Mouse (Mus musculus): Measurements from ENCODE around the gene Ltbp4. TPM values are rescaled to one million over a fixed set of nuclear protein-coding genes. Genes with fewer than 3 reads are reported as not detected.
A peak's percentile ranks its signal among the peaks of the same experiment; 100 is the strongest.

Gene Ltbp4
- total RNA-seq, 2 experiments from 2014 or later: 62.5 to 62.6 TPM

DNA sequence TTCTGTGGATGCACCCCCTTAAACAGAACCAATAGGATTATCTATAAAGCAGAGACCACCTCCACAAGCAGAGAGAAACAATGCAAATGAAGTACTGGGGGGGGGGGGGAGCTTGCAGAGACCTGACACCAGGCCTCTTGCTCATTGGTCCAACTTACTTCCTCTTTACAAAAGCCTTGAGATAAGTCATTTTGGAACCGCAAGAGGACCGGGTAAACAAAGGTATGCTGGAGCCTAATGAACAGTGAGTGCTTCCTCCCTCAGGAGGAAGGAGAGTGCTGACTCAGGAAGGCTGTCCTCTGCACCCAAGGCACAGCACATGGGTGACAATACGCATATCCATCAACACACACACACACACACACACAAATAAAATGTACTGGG, 20.1 kb upstream of the Ltbp4 start:
- no peak for DNase-seq (ENCODE audit: low spot score in 2 of 2)
- intact Hi-C loops (cut with DNase I): no loop called here

DNA sequence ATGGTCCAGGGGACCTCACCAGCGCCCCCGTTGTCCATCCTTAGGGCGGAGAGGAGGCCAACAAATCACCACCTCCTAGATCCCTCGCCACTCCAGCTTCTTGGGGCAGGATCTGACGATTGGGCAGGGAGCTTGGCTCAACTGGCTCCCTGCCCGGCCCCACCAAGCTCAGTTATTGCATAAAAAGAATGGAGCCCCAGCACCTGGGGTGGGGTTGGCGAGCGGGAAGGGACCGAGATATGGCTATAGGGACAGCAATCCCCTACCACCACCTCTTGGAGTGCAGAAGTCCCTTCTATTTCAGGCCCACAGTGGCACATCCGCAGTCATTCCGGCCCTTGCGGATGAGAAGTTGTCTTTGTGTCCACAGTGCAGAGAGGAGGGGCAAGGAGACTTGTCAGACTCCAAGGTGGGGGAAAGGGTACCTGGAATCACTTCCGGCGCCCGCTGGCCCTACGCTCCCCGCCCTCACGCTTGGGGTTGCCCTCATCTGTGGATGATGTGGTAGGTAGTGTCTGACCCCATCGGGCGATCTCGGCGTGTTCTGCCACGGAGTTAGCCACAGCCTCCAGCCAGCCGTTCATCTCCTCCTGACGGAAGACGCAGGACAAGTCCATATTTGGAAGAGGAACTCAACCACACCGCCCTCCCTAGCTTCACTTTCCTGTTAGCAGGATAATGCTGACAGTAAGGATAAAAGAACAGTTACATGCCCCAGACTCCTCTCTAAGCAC, 19.5 kb upstream of the Ltbp4 start, which contains the start of gene Gm20479:
Gene Gm20479 (minus strand): TSS at position 559 of the 734 bp plus-strand sequence.
- DNase-seq (ENCODE audit: low spot score in 2 of 2): no peak
- intact Hi-C loops (cut with DNase I): no loop called here

DNA sequence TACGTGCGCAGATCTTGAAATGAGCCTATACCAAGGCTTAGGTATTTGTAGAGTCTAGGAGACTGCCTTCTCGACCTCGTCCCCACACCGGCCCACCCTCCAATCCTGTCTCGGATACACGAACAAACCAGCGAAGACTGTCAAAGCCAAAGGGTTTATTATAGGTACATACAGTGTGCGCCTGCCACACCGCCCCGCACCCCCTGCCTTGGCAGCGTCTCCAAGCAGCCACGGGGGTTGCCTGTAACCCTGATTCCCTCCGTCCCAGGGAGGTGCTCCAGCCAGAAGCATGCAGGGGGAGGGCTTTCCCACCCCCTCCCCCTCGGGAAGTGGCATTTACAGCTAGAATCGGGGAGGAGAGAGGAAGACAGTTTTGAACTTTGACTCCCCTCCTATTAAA, 18.8 kb upstream of the Ltbp4 start:
- intact Hi-C loops (cut with DNase I): no loop called here
- peak; percentile 29 to 56 for DNase-seq (ENCODE audit: low spot score in 2 of 2)

DNA sequence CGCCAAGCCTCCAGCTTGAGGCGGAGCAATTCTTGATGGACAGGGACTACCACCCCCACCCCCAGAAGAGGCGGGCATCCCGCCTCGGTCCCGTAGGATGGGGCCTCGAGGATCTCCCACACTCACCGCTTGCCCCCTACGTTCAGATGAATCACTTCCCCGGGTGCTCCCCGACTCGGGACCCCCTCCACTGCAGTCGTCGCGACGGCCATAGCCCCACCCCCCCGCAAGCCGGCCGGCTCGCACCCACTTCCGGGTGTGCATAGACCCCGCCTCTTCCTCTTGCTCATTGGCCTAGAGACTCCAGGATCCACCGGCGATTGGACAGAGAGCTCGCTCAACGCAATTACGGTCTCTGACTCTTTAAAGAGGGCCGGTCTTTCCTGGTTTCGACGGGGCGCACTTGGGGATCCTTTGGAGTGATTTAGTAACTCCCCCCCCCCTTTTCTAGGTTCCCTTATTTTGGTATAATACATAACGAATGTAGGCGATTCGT, 18.3 kb upstream of the Ltbp4 start, which contains the start of gene Shkbp1:
Gene Shkbp1 (minus strand): TSS at position 275 of the 496 bp plus-strand sequence.
- peak; percentile 87 to 92 for DNase-seq (ENCODE audit: low spot score in 2 of 2)
- intact Hi-C loops (cut with DNase I): no loop called here

DNA sequence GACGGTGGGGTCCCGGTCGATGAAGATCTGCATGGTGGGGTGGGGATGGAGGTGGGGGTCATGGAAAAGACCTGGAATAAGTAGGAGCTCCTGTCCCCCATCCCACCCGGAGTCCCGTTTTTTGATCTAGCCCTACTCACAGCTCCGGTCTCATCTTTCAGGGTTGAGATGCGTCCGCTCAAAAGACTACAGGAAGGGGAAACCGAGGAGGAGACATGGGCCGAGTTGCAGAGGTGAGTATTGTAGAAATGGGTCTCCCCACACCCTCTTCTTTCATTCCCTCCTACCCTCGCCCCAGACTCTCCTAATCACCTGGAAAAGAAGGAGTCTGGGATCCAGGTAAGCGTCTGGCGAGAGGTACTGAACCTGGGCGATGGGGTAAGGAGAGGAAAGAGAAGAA, 17.8 kb upstream of the Ltbp4 start:
- no peak for DNase-seq (ENCODE audit: low spot score in 2 of 2)
- intact Hi-C loops (cut with DNase I): no loop called here

DNA sequence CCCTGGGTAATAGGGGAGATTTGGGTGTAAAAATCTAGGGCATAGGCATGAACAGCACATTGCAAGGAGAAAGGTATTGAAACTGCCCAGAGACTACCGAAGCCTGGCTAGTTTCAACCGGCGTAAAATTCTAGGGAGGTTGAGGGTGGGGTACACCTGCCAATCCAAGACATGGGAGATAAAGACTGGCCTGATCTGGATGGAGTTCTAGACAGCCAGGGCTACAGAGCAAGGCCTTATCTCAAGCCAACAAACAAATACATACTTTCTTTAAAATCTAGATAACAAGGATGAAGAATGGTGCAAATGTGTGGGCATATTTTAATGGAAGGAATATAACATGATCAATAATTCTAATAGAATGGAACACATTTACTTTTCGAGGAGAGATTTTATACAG, 17.3 kb upstream of the Ltbp4 start:
- DNase-seq (ENCODE audit: low spot score in 2 of 2): no peak
- intact Hi-C loops (cut with DNase I): no loop called here

DNA sequence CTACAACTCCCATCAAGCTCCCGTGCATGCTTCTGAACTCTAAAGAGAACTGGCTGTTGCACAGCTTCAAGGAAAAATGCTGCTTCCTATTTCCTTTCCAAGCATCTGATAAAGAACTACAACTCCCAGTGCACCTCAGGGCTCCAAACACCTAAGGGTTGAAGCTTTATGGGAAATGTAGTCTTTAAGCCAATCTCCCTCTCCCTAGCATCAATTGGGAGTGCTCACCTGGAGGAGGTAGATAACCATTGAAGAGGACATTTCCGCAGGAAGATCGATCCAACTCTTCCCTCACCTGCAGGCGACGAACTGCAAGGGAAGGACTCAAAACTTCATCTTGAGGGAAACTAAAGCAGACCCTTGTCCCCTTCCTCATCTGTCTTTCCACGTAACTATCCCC, 16.7 kb upstream of the Ltbp4 start:
- peak in 1 of 2 experiments; percentile 68 for DNase-seq (ENCODE audit: low spot score in 2 of 2)
- intact Hi-C loops (cut with DNase I): no loop called here

DNA sequence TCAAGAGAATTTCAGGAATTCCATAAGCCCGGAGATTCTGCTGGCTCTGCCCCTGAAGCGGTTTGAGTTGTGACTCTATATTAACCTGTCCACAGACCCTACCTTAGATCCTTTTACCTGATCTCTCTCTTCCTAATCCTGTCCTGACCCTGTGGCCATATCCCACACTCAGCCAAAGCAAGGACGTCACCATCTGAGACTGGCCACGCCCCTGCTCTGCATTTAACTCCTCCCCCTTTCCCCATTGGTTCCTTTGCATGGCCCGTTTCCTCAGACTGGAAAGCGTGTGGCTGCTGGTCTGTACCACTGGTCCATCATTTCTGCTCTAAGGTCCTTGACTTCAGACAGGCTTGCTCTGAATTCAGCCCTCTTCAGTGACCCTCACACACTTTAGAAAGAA, 8.0 kb upstream of the Ltbp4 start:
- intact Hi-C loops (cut with DNase I): no loop called here
- DNase-seq (ENCODE audit: low spot score in 2 of 2): no peak

DNA sequence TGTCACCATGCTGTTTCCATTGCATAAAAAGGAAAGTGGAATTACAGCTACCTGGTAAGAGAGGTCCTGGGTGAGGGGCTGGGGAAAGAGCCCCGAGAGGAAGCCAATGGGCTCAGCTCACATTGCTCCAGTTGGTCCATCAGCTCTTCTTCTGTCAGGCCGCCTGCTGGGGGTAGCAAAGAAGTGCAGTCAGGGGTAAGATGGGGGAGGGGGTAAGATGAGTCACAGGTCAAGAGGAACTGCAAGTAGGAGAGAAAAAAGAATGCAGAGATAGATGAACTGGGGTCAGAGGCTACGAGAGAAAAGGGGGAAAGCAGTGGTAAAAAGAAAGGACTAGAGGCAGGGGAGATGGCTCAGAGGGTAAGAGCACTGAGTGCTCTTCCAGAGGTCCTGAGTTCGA, 5.1 kb upstream of the Ltbp4 start:
- intact Hi-C loops (cut with DNase I): no loop called here
- no peak for DNase-seq (ENCODE audit: low spot score in 2 of 2)

DNA sequence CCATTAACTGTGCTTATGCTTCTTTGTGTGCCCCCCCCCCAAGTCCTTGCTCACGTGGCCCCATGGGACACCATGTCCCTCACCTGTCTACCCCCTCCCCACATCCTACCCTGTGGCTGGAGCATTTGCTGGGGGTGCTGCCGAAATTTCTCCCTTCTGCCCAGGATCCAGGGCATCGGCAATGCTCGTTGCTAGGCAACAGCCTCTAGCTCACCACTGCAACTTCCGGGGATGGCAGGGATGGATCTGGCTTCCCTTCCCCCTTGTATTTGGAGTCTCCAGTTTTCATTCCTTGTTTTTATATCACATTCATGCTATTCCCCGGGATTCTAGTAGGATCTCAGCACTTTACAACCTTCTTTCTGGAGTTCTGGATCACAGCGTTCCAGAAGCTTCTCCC, 2.0 kb upstream of the Ltbp4 start:
- intact Hi-C loops (cut with DNase I): loop anchor here (5.0 to 10.0 kb wide), 4 partner anchors 43 to 345 kb away; partner anchors contain the start of gene Zfp607b
- DNase-seq (ENCODE audit: low spot score in 2 of 2): peak; percentile 70 to 85

DNA sequence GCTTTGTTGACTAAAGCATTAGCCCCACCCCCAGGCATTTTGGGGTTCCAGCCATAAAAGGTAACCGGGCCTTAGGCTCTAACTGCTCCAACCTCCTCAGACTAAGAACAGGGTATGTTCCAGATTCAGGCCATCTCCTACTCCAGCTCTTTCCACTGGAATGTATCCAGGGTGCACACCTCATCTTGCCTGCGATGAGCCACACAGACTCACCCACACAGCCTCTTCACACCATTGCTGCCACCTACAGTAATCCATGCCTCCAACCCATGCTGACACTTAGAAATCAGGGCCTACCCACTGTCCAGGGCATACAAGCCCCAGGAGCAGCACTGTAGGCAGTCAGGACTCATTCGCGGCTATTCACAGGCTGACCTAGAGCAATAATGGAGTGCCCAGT, 1.6 kb upstream of the Ltbp4 start:
- DNase-seq (ENCODE audit: low spot score in 2 of 2): peak in 1 of 2 experiments; percentile 46
- intact Hi-C loops (cut with DNase I): loop anchor here (5.0 to 10.0 kb wide), 4 partner anchors 43 to 346 kb away; partner anchors contain the start of gene Zfp607b

DNA sequence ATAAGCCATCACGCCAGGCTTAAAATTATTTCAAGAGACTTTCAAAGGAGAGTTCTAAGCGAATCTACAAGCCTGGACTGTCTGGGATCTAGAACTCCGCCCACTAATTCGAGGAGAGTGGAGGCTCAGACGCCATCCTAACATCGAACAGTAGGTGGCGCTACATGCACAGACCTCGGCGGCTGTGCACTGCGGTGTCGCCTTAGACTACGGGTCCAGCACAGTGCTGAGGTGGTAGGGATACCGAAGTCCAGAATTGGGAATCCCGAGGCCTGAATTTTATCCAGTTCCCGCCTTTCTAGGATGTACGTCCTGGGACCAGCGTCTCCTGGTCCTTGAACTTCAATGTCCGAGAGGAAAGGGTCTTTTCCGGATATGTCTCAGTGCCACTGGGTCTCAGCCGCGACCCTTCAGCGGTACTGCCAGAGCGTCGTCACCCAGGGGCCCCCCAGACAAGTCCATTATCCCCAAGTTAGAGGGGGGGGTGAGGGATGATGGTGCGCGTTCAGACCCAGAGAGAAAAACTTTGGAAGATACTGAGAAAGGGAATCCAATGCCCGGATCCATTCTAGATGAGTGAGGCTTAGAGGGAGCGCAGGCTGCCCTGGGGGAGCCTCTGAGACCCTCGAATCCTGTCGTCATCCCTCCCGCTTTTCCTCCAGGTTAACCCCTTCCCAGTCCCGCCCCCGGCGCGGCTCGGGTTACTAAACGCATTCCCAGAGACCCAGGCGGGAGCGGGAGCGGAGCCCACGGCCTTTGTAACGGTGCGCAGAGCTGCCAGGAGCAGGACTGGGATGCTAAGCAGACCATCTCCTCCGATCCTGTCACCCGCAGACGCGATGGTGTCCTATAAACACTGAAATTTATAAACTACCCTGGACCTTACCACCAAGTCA, 1.3 kb downstream of the Ltbp4 start:
- peak; percentile 94 to 95 for DNase-seq (ENCODE audit: low spot score in 2 of 2)
- intact Hi-C loops (cut with DNase I): loop anchor here (5.0 to 10.0 kb wide), 4 partner anchors 46 to 349 kb away; partner anchors contain the start of gene Zfp607b

DNA sequence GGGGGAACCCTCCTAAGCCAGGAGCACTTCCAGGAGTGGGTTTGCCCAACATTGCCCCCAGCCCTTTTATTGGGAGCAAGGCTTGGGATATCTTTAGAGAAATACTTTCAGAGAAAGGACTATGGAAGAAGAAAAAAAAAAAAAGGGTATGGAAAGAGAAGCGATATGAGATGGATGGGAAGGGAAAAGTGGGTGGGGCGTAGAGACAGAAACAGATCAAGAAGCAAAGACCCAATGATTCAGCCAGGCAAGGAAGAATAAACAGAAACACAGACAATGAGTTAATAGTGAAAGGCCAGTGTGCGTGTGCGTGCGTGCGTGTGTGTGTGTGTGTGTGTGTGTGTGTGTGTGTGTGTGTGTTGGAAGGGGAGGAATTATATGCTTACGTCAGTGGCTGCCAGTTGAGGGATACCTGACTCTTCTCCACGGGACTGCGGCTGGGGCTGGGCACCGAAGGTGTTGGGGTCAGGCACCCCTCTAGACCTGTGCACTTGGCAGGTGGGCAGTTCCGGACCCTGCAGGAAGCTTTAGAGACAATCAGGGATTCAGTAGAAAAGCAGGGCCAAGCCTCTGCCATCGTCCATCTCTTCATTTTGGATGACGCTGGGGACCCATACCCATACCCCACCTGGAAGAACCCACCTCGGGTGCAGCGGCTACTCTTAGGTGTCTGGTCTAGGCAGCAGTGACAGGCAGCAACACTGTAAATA, 2.3 kb downstream of the Ltbp4 start:
- no peak for DNase-seq (ENCODE audit: low spot score in 2 of 2)

DNA sequence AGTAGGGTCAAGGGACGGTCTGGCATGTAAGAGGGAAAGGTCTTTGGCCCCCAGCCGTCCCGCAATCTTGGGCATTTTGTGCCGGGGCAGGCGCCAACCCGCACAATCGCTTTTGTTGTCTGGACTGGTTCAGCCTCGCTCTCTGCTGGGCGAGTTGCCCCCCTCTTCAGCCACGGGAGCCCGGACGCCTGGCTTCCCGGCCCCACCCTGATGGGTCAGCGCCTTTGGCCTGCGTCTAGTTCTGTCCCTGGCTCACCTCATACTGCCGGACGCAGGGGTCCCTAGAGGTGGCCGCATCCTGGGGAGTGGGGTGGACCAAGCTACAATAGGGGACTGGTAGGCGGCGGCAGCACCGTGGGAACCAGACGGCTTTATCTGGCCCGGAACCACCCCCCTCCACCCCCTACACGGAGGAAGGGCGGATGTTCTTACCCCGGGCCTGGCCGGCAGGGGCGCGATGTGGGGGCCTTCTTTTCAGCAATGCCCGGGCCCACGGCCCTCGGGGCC, 3.0 kb downstream of the Ltbp4 start:
- DNase-seq (ENCODE audit: low spot score in 2 of 2): no peak
- intact Hi-C loops (cut with DNase I): loop anchor here (10.0 kb wide), 2 partner anchors 170 to 350 kb away; partner anchors contain the start of gene Zfp607b

More for the DNA sequence above, 2.3 kb downstream of the Ltbp4 start:
- intact Hi-C loops (cut with DNase I): loop anchor here (5.0 to 10.0 kb wide), 4 partner anchors 47 to 350 kb away; partner anchors contain the start of gene Zfp607b

DNA sequence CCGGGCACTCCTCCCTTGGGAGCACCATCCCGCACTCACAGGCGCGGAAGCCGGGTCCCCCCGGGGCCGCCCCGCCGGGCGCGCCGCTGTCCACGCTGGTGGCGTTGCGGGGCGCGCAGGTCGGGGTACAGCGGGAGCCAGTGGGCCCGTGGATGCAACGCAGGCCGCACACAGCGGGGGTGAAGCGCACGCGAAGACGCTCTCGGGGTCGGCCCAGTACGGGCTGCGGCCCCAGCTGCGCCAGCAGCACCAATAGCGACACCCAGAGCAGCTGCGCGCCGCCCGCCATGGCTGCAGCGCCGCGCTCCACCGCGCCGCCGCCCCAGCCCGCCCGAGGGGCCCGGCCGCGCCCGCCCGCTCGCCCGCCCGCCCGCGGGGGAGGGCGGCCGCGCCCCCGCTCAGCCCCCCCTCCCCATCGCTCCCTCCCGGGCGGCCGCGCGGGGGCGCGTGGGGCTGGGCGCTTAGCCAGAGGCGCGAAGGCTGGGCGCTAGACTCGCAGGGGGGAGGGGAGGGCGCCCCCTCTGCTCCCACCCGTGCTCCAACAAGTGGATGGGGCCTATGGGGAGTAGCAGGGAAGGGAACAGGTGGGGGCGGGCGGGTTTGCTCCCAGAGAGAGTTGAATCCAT, 4.1 kb downstream of the Ltbp4 start:
- no peak for DNase-seq (ENCODE audit: low spot score in 2 of 2)
- intact Hi-C loops (cut with DNase I): loop anchor here (10.0 kb wide), 2 partner anchors 171 to 351 kb away; partner anchors contain the start of gene Zfp607b

DNA sequence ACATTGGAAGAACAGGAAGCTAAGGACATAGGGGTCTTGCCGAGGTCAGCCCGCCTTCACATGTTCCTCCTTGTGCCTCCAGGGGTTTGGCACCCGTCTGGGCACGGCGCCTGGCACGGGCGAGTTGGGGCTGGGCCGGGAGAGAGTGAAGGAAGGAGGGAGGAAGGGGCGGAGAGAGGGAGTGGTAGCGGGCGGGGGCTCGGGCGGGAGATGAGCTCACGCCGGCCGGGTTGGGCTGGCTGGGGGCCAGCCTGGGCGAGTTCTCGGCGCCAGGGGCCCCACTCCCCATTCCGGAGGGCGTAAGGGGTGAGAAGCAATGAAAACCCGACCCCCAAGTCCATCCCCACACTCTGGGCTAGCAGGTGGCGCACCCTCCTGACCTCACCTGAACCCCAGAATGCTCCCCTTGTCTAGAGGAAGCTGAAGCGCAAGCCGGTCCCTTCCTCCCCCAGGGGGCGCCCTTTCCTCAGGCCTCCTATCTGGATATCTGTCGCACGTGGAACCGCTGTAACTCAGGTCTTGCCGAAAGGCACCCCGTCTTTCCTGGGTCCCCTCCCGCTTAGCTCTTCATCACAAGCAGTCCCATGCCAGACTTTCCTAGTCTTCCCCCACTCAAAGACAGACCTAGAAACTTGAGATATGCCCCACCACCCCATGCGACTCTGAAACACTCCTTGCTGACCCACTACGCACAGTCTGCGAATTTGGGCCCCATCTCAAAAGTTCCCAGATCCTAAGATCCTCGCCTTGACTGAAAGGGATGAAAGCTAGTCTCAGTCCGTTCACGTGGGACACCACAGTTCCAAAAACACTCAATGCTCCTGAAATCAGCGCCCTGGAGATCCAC, 4.9 kb downstream of the Ltbp4 start:
- DNase-seq (ENCODE audit: low spot score in 2 of 2): peak; percentile 86 to 87
- intact Hi-C loops (cut with DNase I): loop anchor here (10.0 kb wide), 2 partner anchors 172 to 352 kb away; partner anchors contain the start of gene Zfp607b

DNA sequence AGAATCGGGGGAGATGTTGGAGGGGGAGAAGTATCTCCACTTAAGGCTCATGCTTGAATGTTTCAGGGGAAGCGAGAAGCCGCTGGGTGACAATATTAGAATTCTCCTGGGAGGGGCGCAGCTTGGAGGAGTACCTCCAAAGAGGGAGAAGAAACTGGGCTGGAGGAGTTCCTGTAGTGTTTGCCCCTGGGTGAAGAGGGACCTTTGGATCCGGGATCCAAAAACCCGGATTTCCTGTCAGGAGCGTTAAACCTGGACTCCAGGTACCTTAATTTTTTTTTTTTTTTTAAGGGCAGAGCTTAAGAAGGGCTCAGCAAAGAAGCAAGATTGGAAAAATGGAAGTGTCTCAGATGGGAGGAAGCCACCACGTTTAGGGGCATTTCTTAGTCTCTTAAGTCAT, 5.6 kb downstream of the Ltbp4 start:
- no peak for DNase-seq (ENCODE audit: low spot score in 2 of 2)
- intact Hi-C loops (cut with DNase I): loop anchor here (10.0 kb wide), 2 partner anchors 173 to 353 kb away; partner anchors contain the start of gene Zfp607b

DNA sequence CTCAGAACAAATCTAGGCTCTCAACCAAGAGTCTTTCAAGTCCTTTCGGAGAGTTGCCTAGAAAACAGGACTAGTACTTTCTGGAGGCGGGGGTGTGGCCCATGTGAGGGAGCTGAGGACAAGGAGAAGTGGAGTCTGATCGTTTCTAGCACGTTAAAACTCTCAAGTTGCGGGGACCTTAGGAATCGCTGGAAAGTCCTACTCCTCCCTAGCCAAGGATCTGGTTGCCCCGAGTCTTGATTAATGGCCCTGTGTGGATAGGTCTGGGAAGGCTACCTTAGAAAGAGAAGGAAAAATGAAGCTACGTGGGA, 6.0 kb downstream of the Ltbp4 start:
- intact Hi-C loops (cut with DNase I): loop anchor here (10.0 kb wide), 2 partner anchors 173 to 353 kb away; partner anchors contain the start of gene Zfp607b
- no peak for DNase-seq (ENCODE audit: low spot score in 2 of 2)
